Mouse (Mus musculus) stomach, embryonic 16.5 days (tissue): ENCODE measurements around the gene Med25. TPM values are rescaled to one million over a fixed set of nuclear protein-coding genes. Genes with fewer than 3 reads are reported as not detected.

Experiments
- microRNA counts: library from miRNA; unstranded; fragments of <30 nt; microRNA quantifications from one replicate; lab custom pipeline; 2016
- microRNA-seq: library from miRNA; unstranded; fragments of <30 nt; microRNA quantifications from one replicate; pipeline ENCODE4, GENCODE M21; 2016
- polyA plus RNA-seq: library from polyadenylated mRNA; unstranded; fragments of >200 nt; fragmentation: Nextera tagmentation; extraction: Ambion mirVana; gene quantifications from 2 replicates; pipeline ENCODE4 v1.2.1, GENCODE M21; 2015

The Med25 gene
- polyA plus RNA-seq, 1 experiment from 2014 or later, result 89.9 TPM

MicroRNAs within 50 kb of the gene (microRNA counts, 519-probe panel; counts per million panel counts)
- microRNA mmu-miR-707 (lab: Ali Mortazavi, UCI), result not detected

Small RNAs within 50 kb of the gene (microRNA-seq; reads per million reads assigned to microRNA genes)
- not detected for gene Mir707

Other genes with a start within 250 kb of the Med25 start
- 17.5 and 20.5 TPM in 2 replicates for gene Myh14, start 221.9 kb downstream of the Med25 start, polyA plus RNA-seq
- not detected in 2 replicates for gene Izumo2, start 184.0 kb downstream of the Med25 start, polyA plus RNA-seq
- 32.1 and 32.8 TPM in 2 replicates for gene Vrk3, start 144.3 kb downstream of the Med25 start, polyA plus RNA-seq
- 1.8 and 2.3 TPM in 2 replicates for gene Zfp473, start 141.7 kb downstream of the Med25 start, polyA plus RNA-seq
- 73.8 and 83.1 TPM in 2 replicates for gene Nup62, start 76.6 kb downstream of the Med25 start, polyA plus RNA-seq
- gene Il4i1, start 76.3 kb downstream of the Med25 start, polyA plus RNA-seq, result 0.88 and 1.3 TPM in 2 replicates
- gene Atf5, start 76.1 kb downstream of the Med25 start, polyA plus RNA-seq, result 3.8 and 4.6 TPM in 2 replicates
- gene Akt1s1, start 43.7 kb downstream of the Med25 start, polyA plus RNA-seq, result 73.5 and 83.1 TPM in 2 replicates
- 71.7 and 74.1 TPM in 2 replicates for gene Tbc1d17, start 43.6 kb downstream of the Med25 start, polyA plus RNA-seq
- gene Pnkp, start 35.6 kb downstream of the Med25 start, polyA plus RNA-seq, result 32.6 and 34.8 TPM in 2 replicates
- gene Ptov1, start 22.9 kb downstream of the Med25 start, polyA plus RNA-seq, result 150 and 156 TPM in 2 replicates
- 23.1 and 24.7 TPM in 2 replicates for gene Fuz, start 3.4 kb upstream of the Med25 start, polyA plus RNA-seq
- 52.6 and 55.6 TPM in 2 replicates for gene Ap2a1, start 36.8 kb upstream of the Med25 start, polyA plus RNA-seq
- 0.06 TPM in 1 of 2 replicates, not detected in the other for gene Tsks, start 50.5 kb upstream of the Med25 start, polyA plus RNA-seq
- 19.9 and 23.4 TPM in 2 replicates for gene Cpt1c, start 82.1 kb upstream of the Med25 start, polyA plus RNA-seq
- 302 and 324 TPM in 2 replicates for gene Prmt1, start 93.9 kb upstream of the Med25 start, polyA plus RNA-seq
- 96.2 and 96.4 TPM in 2 replicates for gene Irf3, start 104.9 kb upstream of the Med25 start, polyA plus RNA-seq
- gene Bcl2l12, start 106.0 kb upstream of the Med25 start, polyA plus RNA-seq, result 43.8 and 45.8 TPM in 2 replicates
- gene Scaf1, start 123.7 kb upstream of the Med25 start, polyA plus RNA-seq, result 22.9 and 24.5 TPM in 2 replicates
- 63.6 and 68.0 TPM in 2 replicates for gene Rras, start 125.2 kb upstream of the Med25 start, polyA plus RNA-seq
- gene Prr12, start 160.2 kb upstream of the Med25 start, polyA plus RNA-seq, result 8.3 and 8.7 TPM in 2 replicates
- 55.7 TPM in 2 replicates for gene Nosip, start 169.7 kb upstream of the Med25 start, polyA plus RNA-seq
- 24.7 and 27.4 TPM in 2 replicates for gene Prrg2, start 170.0 kb upstream of the Med25 start, polyA plus RNA-seq
- 388 and 395 TPM in 2 replicates for gene Rcn3, start 199.5 kb upstream of the Med25 start, polyA plus RNA-seq
- 138 and 149 TPM in 2 replicates for gene Fcgrt, start 211.1 kb upstream of the Med25 start, polyA plus RNA-seq
- gene Rps11, start 231.7 kb upstream of the Med25 start, polyA plus RNA-seq, result 1,225 and 1,374 TPM in 2 replicates
- gene Rpl13a, start 236.0 kb upstream of the Med25 start, polyA plus RNA-seq, result 1,102 and 1,332 TPM in 2 replicates
- not detected in 2 replicates for gene Gm45713, start 243.5 kb upstream of the Med25 start, polyA plus RNA-seq
- 2.2 and 2.8 TPM in 2 replicates for gene Flt3l, start 243.7 kb upstream of the Med25 start, polyA plus RNA-seq